Mouse (Mus musculus): Measurements from ENCODE around the gene Gm20388. TPM values are rescaled to one million over a fixed set of nuclear protein-coding genes. Genes with fewer than 3 reads are reported as not detected.

The Gm20388 gene
- polyA plus RNA-seq, 1 experiment = not detected

DNA sequence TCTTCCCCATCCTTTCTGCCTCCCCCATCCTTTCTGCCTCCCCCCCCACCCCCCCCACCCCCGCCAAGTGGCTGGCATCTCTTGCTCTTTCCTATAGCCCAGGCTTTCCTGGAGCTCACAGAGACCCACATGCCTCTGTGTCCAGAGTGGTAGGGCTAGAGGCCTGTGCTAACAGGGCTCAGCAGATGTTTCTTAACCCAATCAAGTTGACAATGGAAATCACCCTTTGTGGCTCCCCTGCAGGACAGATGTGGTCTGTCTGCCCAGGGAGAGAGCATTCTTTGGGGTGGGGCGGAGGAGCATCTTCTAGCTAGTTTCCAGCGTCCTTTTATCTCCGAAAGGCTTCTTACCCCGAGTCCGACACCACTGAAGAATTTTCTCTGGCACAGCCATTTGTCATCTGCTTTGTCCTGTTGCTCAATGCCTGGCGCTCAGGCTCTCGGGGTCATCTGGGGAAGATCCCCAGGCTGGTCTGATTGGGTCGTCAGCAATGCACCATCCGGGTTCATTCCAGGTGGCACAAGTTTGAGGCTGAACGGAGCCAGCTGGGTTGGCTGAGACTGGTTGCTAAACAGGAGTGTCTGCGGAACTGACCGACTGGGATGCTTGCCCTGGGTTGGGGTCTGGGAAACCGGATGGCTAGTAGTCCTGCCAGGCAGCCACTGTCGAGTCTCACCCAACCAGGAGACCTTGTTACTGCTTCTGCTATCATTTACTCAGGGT lies 2157.3 kb downstream of the Gm20388 start:
- H3K4me1 ChIP-seq (ENCODE audit: control insufficient read depth, insufficient read depth, low read length) = no peaks in the 10 kb centered on the region; the same call in 1 of the 2 replicates
- H3K4me3 ChIP-seq (ENCODE audit: insufficient read depth, low read depth, low read length) = no peak overlapping the region
- TF ChIP-seq CTCF (IDR thresholded peaks at IDR 0.05; ENCODE audit: insufficient read depth, low read depth, low read length) (no peak), POLR2A (IDR thresholded peaks at IDR 0.05; ENCODE audit: insufficient read depth, low read depth, low read length) (no peak)
- no peak overlapping the region for H3K27ac ChIP-seq (ENCODE audit: insufficient read depth, low read depth, low read length)
- WGBS = 84% methylated on average over 15 of the region's 15 CpGs

DNA sequence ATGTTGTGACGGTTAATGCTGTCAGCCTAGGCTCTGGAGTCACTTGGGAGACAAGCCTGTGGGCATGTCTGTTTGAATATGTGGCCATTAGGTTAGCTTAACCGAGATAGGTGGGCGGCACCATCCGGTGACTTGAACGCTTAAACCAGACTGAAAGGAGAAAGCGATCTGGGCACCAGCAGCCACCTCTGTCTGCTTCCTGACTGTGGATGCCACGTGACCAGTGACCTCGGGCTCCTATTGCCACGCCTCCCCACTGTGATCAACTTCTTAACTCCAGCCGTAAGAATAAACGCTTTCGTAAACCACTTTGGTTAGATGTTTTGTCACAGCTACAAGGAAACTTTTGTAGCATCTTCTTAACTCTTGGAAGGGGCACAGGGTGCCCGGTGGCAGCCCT lies 2158.0 kb downstream of the Gm20388 start:
- Histone ChIP-seq H3K27ac (ENCODE audit: insufficient read depth, low read depth, low read length) (no peak overlapping the region), H3K4me3 (ENCODE audit: insufficient read depth, low read depth, low read length) (no peak overlapping the region), H3K4me1 (ENCODE audit: control insufficient read depth, insufficient read depth, low read length) (no peaks in the 10 kb centered on the region; the same call in 1 of the 2 replicates)
- no peak for TF ChIP-seq CTCF (IDR thresholded peaks at IDR 0.05; ENCODE audit: insufficient read depth, low read depth, low read length)
- TF ChIP-seq POLR2A (IDR thresholded peaks at IDR 0.05; ENCODE audit: insufficient read depth, low read depth, low read length) = no peak
- 86% methylated on average over 13 of the region's 13 CpGs for WGBS

DNA sequence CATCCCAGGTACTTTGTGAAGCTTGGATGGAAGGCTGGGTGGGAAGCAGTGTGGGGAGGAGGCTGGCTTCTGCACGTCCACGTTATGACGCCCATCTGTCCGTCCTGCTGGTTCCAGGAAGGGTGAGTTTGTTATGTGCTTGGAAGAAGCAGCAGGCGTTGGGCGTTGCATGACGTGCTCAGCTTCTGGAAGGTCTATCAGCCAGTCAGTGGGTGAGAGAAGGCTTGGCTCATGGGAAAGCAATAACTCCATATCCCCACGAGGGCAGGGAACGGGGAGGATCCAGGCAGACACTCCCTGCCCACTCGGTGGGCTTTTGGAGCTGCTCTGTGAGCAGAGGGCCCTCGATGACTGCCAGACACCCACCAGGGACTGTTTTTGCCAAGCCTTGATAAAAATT lies 2158.6 kb downstream of the Gm20388 start:
- no peak overlapping the region for H3K4me3 ChIP-seq (ENCODE audit: insufficient read depth, low read depth, low read length)
- no peaks in the 10 kb centered on the region; the same call in 1 of the 2 replicates for H3K4me1 ChIP-seq (ENCODE audit: control insufficient read depth, insufficient read depth, low read length)
- WGBS = 89% methylated on average over 11 of the region's 11 CpGs
- TF ChIP-seq CTCF (IDR thresholded peaks at IDR 0.05; ENCODE audit: insufficient read depth, low read depth, low read length) (no peak), POLR2A (IDR thresholded peaks at IDR 0.05; ENCODE audit: insufficient read depth, low read depth, low read length) (no peak)
- H3K27ac ChIP-seq (ENCODE audit: insufficient read depth, low read depth, low read length) = no peak overlapping the region

DNA sequence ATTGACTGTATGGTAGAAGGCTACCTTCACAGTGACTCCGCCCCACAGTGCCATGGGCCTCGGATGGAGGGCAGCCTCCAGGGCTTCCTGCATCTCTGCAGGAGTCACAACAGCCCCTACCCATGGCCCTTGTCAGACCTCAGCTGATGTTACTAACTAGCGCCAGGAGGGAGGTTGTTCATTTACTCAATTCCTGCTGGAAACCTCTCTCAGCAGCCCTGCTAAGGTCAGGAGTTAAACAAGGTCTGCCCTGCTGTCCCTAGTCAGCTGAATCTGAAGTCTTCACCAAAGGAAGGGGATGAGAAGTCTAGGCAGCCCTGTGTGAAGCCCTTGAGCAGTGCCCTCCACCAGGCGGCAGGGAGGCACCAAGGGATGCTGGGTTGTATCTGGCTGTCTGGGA lies 2160.6 kb downstream of the Gm20388 start:
- no peak overlapping the region for H3K27ac ChIP-seq (ENCODE audit: insufficient read depth, low read depth, low read length)
- H3K4me3 ChIP-seq (ENCODE audit: insufficient read depth, low read depth, low read length) = no peak overlapping the region
- H3K4me1 ChIP-seq (ENCODE audit: control insufficient read depth, insufficient read depth, low read length) = peaks cover 1% of the 10 kb centered on the region
- 84% methylated on average over 4 of the region's 4 CpGs for WGBS
- TF ChIP-seq POLR2A (IDR thresholded peaks at IDR 0.05; ENCODE audit: insufficient read depth, low read depth, low read length) (no peak), CTCF (IDR thresholded peaks at IDR 0.05; ENCODE audit: insufficient read depth, low read depth, low read length) (no peak)

DNA sequence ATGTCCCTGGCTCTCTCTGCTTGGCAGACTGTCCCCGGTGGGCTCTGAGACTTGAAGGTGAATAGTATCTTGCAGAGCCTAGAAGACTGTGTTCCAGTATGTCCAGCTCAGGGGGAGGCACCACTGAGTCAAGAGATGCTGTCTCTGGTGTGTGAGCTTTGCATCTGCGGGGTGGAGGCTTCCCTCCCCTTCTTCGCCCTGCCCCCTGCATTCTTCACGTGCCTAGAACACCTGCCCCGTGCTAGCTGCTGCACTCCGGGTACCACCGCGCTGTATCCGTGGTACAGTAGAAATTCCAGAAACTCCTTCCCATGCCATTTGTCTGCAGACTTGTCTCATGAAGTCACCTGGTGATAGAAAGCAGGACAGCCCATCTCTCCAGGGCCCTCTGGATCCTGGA lies 2163.3 kb downstream of the Gm20388 start:
- no peak overlapping the region for H3K27ac ChIP-seq (ENCODE audit: insufficient read depth, low read depth, low read length)
- peaks cover 12% of the 10 kb centered on the region for H3K4me1 ChIP-seq (ENCODE audit: control insufficient read depth, insufficient read depth, low read length)
- TF ChIP-seq POLR2A (IDR thresholded peaks at IDR 0.05; ENCODE audit: insufficient read depth, low read depth, low read length) = no peak
- TF ChIP-seq CTCF (IDR thresholded peaks at IDR 0.05; ENCODE audit: insufficient read depth, low read depth, low read length) = no peak
- 79% methylated on average over 9 of the region's 9 CpGs for WGBS
- no peak overlapping the region for H3K4me3 ChIP-seq (ENCODE audit: insufficient read depth, low read depth, low read length)

DNA sequence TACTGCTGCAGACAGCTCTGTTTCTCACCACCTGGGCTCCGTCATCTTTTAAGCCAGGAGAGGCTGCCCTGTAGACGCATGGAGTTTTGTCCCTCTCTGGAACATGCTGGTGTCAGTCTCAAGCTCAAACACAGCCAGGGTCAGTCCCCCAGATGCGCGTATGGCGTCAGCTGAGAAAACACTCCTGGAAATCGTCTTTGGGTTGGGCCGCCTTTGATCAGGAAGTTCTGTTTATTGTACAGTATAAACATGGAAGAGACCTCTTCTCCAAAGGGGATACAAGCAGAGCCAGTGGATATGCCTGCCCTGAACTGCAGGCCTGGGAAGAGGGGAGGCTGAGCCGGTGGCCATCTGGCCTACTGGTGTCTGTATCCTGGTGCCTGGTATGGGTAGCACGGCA lies 2163.8 kb downstream of the Gm20388 start:
- no peak overlapping the region for H3K27ac ChIP-seq (ENCODE audit: insufficient read depth, low read depth, low read length)
- WGBS = 91% methylated on average over 9 of the region's 9 CpGs
- no peak for TF ChIP-seq POLR2A (IDR thresholded peaks at IDR 0.05; ENCODE audit: insufficient read depth, low read depth, low read length)
- no peak for TF ChIP-seq CTCF (IDR thresholded peaks at IDR 0.05; ENCODE audit: insufficient read depth, low read depth, low read length)
- peaks cover 15% of the 10 kb centered on the region for H3K4me1 ChIP-seq (ENCODE audit: control insufficient read depth, insufficient read depth, low read length)
- H3K4me3 ChIP-seq (ENCODE audit: insufficient read depth, low read depth, low read length) = no peak overlapping the region

DNA sequence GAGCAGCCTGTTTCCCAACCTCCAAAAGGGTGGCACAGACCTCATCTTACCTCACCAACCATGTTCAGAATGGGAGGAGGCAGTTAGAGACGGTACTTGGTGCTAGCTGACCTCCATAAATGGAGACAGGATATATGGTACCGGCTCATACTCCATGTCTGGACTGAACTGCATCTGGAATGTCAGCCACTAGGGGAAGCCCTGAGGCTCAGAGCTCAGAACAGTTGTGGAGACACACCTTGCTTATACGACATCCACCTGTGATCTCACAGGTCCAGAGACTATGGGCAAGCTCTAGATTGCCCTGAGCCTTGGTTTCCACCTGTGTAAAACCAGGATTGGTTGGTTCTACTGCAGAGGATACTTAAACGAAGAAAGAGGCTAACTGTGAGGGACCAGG lies 2164.3 kb downstream of the Gm20388 start:
- H3K4me3 ChIP-seq (ENCODE audit: insufficient read depth, low read depth, low read length) = no peak overlapping the region
- TF ChIP-seq CTCF (IDR thresholded peaks at IDR 0.05; ENCODE audit: insufficient read depth, low read depth, low read length) = no peak
- TF ChIP-seq POLR2A (IDR thresholded peaks at IDR 0.05; ENCODE audit: insufficient read depth, low read depth, low read length) = no peak
- 86% methylated on average over 4 of the region's 4 CpGs for WGBS

DNA sequence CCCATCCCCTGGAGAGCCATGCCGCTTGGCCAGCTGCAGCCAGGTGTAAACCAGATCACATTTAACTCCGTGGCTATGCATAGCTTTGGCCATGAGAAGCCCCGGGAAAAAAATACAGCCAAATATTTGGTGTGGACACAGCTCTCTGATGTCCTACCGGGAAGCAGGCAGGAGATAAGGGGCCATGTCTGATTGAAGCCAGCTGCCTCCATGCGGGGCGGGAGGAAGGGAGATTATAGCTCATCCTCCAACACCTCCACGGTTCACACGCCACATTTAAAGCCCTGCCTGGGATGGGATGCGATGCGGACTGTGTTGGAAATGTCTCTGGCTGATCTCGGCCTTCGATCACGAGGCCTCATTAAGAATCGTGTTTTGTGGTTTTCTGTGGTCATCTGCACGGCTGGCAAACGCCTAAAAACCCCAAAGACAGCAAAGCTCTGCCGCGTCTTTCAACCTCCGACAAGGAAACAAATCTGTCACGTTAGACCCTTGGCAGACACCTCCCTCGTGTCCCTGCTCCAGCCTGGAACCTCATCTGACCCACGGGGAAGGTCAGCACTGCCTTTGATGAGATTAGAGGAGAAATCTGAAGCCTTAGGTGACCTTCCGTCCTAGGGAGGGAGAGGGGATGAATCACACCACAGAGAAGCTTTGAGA lies 2165.7 kb downstream of the Gm20388 start:
- Histone ChIP-seq H3K4me1 (ENCODE audit: control insufficient read depth, insufficient read depth, low read length) (peaks cover 15% of the 10 kb centered on the region), H3K4me3 (ENCODE audit: insufficient read depth, low read depth, low read length) (no peak overlapping the region), H3K27ac (ENCODE audit: insufficient read depth, low read depth, low read length) (no peak overlapping the region)
- 61% methylated on average over 23 of the region's 23 CpGs for WGBS
- TF ChIP-seq POLR2A (IDR thresholded peaks at IDR 0.05; ENCODE audit: insufficient read depth, low read depth, low read length) (no peak), CTCF (IDR thresholded peaks at IDR 0.05; ENCODE audit: insufficient read depth, low read depth, low read length) (no peak)

More for the DNA sequence above, 2164.3 kb downstream of the Gm20388 start:
- Histone ChIP-seq H3K27ac (ENCODE audit: insufficient read depth, low read depth, low read length) (no peak overlapping the region), H3K4me1 (ENCODE audit: control insufficient read depth, insufficient read depth, low read length) (peaks cover 15% of the 10 kb centered on the region)

DNA sequence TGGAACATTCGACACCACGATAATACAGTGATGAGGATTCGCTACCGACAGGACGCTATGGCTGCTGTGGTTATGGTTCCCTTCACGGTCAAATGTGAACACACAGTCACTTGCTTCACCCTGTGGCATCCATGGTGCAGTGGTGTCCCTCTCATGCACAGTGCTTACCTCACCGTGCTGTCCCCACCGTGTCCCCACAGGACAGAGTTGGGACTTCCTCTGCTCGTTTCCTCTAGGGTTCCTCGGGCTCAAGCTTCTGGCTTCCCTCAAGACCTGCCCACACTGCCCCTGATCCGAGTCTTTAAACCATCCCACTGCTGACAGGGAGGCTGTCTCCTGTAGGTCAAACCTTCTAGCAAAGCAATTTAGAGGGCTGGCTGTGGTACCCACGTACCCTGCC lies 2167.7 kb downstream of the Gm20388 start:
- Histone ChIP-seq H3K27ac (ENCODE audit: insufficient read depth, low read depth, low read length) (no peak overlapping the region), H3K4me1 (ENCODE audit: control insufficient read depth, insufficient read depth, low read length) (peaks cover 15% of the 10 kb centered on the region), H3K4me3 (ENCODE audit: insufficient read depth, low read depth, low read length) (no peak overlapping the region)
- 90% methylated on average over 12 of the region's 12 CpGs for WGBS
- no peak for TF ChIP-seq POLR2A (IDR thresholded peaks at IDR 0.05; ENCODE audit: insufficient read depth, low read depth, low read length)
- TF ChIP-seq CTCF (IDR thresholded peaks at IDR 0.05; ENCODE audit: insufficient read depth, low read depth, low read length) = no peak

Data from olfactory bulb, adult 2 months (tissue).